Mouse (Mus musculus) ES-E14 (cell line): ENCODE results near the gene Emid1. TPM values are rescaled to one million over a fixed set of nuclear protein-coding genes. Genes with fewer than 3 reads are reported as not detected.

Source experiments
- DNase-seq: peaks from one replicate; pipeline ENCODE4 v3.0.0-alpha.2; 2013; ENCODE audit warnings: low read depth, low spot score
- H3K27ac ChIP-seq: 2 replicates; pipeline ENCODE4 v1.5.1; 2012; ENCODE audit warnings: low read depth, mild to moderate bottlenecking, low read length, moderate library complexity, mixed read lengths; ENCODE audit not compliant: poor library complexity, insufficient read depth, severe bottlenecking
- H3K36me3 ChIP-seq: 2 replicates; pipeline ENCODE4 v1.6.1; 2012; ENCODE audit warnings: mild to moderate bottlenecking, low read length, moderate library complexity, mixed read lengths; ENCODE audit not compliant: control insufficient read depth, poor library complexity, insufficient read depth, severe bottlenecking
- H3K4me1 ChIP-seq, 2 experiments: fragments of 150-350 bp in 1 of 2; sonication (generic) in 1 of 2; 2 replicates each; pipeline ENCODE4 v1.6.1; 2012; ENCODE audit warnings: low read length in 2 of 2, mild to moderate bottlenecking in 1 of 2, mixed read lengths in 1 of 2; ENCODE audit not compliant: control insufficient read depth in 2 of 2, insufficient read depth in 2 of 2, poor library complexity in 1 of 2
- H3K4me3 ChIP-seq, 2 experiments: fragments of 150-350 bp in 1 of 2; sonication (generic) in 1 of 2; 2 replicates each; pipeline ENCODE4 v1.5.1; 2012; ENCODE audit warnings: low read length in 2 of 2, low read depth in 1 of 2, mild to moderate bottlenecking in 1 of 2, mixed read lengths in 1 of 2; ENCODE audit not compliant: insufficient read depth in 1 of 2, poor library complexity in 1 of 2, severe bottlenecking in 1 of 2
- H3K9ac ChIP-seq: 2 replicates; pipeline ENCODE4 v1.6.1; 2012; ENCODE audit warnings: low read depth, mild to moderate bottlenecking, low read length, mixed read lengths; ENCODE audit not compliant: poor library complexity, insufficient read depth, severe bottlenecking
- H3K9me3 ChIP-seq: fragments of 150-350 bp; sonication (generic); 2 replicates; pipeline ENCODE4 v1.6.1; 2012; ENCODE audit warnings: low read depth, mild to moderate bottlenecking, low read length; ENCODE audit not compliant: control insufficient read depth, insufficient read depth
- CHD2 ChIP-seq: IDR thresholded peaks from 2 replicates; pipeline ENCODE4 v1.6.1; 2014; ENCODE audit warnings: mild to moderate bottlenecking, low read depth, low read length, inconsistent platforms
- HCFC1 ChIP-seq: IDR thresholded peaks from 2 replicates; pipeline ENCODE4 v1.6.1; 2012; ENCODE audit warnings: low read length, inconsistent platforms, borderline replicate concordance; ENCODE audit not compliant: insufficient read depth
- MAFK ChIP-seq: IDR thresholded peaks from 2 replicates; pipeline ENCODE4 v1.6.1; 2014; ENCODE audit warnings: mild to moderate bottlenecking, low read depth, low read length, inconsistent platforms; ENCODE audit not compliant: insufficient read depth
- ZC3H11A ChIP-seq: IDR thresholded peaks from 2 replicates; pipeline ENCODE4 v1.6.1; 2012; ENCODE audit warnings: low read depth, mild to moderate bottlenecking, inconsistent platforms, low read length, borderline replicate concordance
- ZNF384 ChIP-seq: IDR thresholded peaks from 2 replicates; pipeline ENCODE4 v1.6.1; 2012; ENCODE audit warnings: low read depth, low read length, inconsistent platforms
- in situ Hi-C, 2 experiments: fragments of 600-800 bp; cut with MboI; formaldehyde crosslinking; loops; one replicate each; pipeline ENCODE4 v1.15.1; 2025; ENCODE audit warnings: low sequenced_read_pairs in 2 of 2, inconsistent platforms in 1 of 2; ENCODE audit not compliant: unreplicated experiment in 2 of 2
- total RNA-seq: library from RNA; depleted of rRNA; stranded (reverse); fragments of 300-350 nt; gene quantifications from 2 replicates; pipeline ENCODE4 v1.2.3, GENCODE M21; 2012

Gene Emid1
- total RNA-seq, 1 experiment: 2.7 TPM

GRCm38 (mm10) chr11:5135914-5136313, 16.1 kb downstream of the Emid1 start:
- no peak overlapping the region for H3K4me3 ChIP-seq
- no peak for DNase-seq
- no peak overlapping the region for H3K9ac ChIP-seq
- H3K36me3 ChIP-seq: no peaks in the 10 kb centered on the region
- no peaks in the 10 kb centered on the region for H3K9me3 ChIP-seq
- in situ Hi-C loops: no loop called here
- no peak for TF ChIP-seq ZNF384
- no peak for TF ChIP-seq CHD2
- no peak for TF ChIP-seq MAFK
- no peak for TF ChIP-seq HCFC1
- TF ChIP-seq ZC3H11A: no peak
- no peak overlapping the region for H3K27ac ChIP-seq
- peaks cover 3 to 9% of the 10 kb centered on the region in 2 experiments; a peak in 3 of 4 replicates for H3K4me1 ChIP-seq

GRCm38 (mm10) chr11:5132751-5133150, 19.3 kb downstream of the Emid1 start:
- Histone ChIP-seq H3K36me3 (no peaks in the 10 kb centered on the region), H3K4me1 (peaks cover 7 to 25% of the 10 kb centered on the region in 2 experiments), H3K9ac (no peak overlapping the region), H3K27ac (no peak overlapping the region), H3K4me3 (no peak overlapping the region), H3K9me3 (no peaks in the 10 kb centered on the region)
- TF ChIP-seq MAFK (no peak), HCFC1 (no peak), CHD2 (no peak), ZC3H11A (no peak), ZNF384 (no peak)
- DNase-seq: no peak
- in situ Hi-C loops: no loop called here

- H3K9ac ChIP-seq: no peak overlapping the region
- in situ Hi-C loops: no loop called here
- H3K4me1 ChIP-seq: peaks cover 7 to 25% of the 10 kb centered on the region in 2 experiments
- no peak overlapping the region for H3K27ac ChIP-seq
- no peaks in the 10 kb centered on the region for H3K9me3 ChIP-seq
- H3K36me3 ChIP-seq: no peaks in the 10 kb centered on the region
- peak; percentile 45 for DNase-seq
- TF ChIP-seq ZNF384 (no peak), ZC3H11A (no peak), CHD2 (no peak), HCFC1 (no peak), MAFK (no peak)
- no peak overlapping the region for H3K4me3 ChIP-seq
Measured at GRCm38 (mm10) chr11:5130111-5130665, 21.9 kb downstream of the Emid1 start.

GRCm38 (mm10) chr11:5129035-5129480, 23.0 kb downstream of the Emid1 start:
- no peak for DNase-seq
- in situ Hi-C loops: no loop called here
- peaks cover 7 to 25% of the 10 kb centered on the region in 2 experiments for H3K4me1 ChIP-seq
- no peak for TF ChIP-seq CHD2
- TF ChIP-seq MAFK: no peak
- TF ChIP-seq ZNF384: no peak
- TF ChIP-seq HCFC1: no peak
- TF ChIP-seq ZC3H11A: no peak
- no peak overlapping the region for H3K27ac ChIP-seq
- no peak overlapping the region for H3K9ac ChIP-seq
- H3K36me3 ChIP-seq: no peaks in the 10 kb centered on the region
- H3K4me3 ChIP-seq: no peak overlapping the region
- no peaks in the 10 kb centered on the region for H3K9me3 ChIP-seq
